Mouse (Mus musculus) forebrain, embryonic 14.5 days (tissue): ENCODE data around the gene Gmppb. TPM values are rescaled to one million over a fixed set of nuclear protein-coding genes. Genes with fewer than 3 reads are reported as not detected.

Experiments used
- ATAC-seq: fragments of 200-750 bp; cut with Nextera tagmentation; 2 replicates; pipeline ENCODE4 v1.8.0; 2017; ENCODE audit warnings: mild to moderate bottlenecking, moderate library complexity
- DNase-seq: peaks from one replicate; pipeline ENCODE4 v3.0.0-alpha.2; 2015; ENCODE audit warnings: low spot score
- H3K27ac ChIP-seq: fragments of 300-500 bp; sonication (generic); 2 replicates; pipeline ENCODE4 v1.5.1; 2014; ENCODE audit warnings: low read depth, mild to moderate bottlenecking, control low read depth, low read length, moderate library complexity
- H3K27me3 ChIP-seq: fragments of 300-500 bp; sonication (generic); replicated peaks from 2 replicates; pipeline ENCODE4 v1.6.1; 2014; ENCODE audit warnings: low read length, control low read depth, mixed read lengths; ENCODE audit not compliant: control insufficient read depth, insufficient read depth
- H3K36me3 ChIP-seq: fragments of 300-500 bp; sonication (generic); 2 replicates; pipeline ENCODE4 v1.6.1; 2014; ENCODE audit warnings: low read length, control low read depth; ENCODE audit not compliant: control insufficient read depth, insufficient read depth
- H3K4me1 ChIP-seq: fragments of 300-500 bp; sonication (generic); 2 replicates; pipeline ENCODE4 v1.6.1; 2014; ENCODE audit warnings: antibody characterized with exemption, low read length, control low read depth; ENCODE audit not compliant: control insufficient read depth, insufficient read depth
- H3K4me2 ChIP-seq: fragments of 300-500 bp; sonication (generic); 2 replicates; pipeline ENCODE4 v1.6.1; 2014; ENCODE audit warnings: mild to moderate bottlenecking, control low read depth, low read length
- H3K4me3 ChIP-seq: fragments of 300-500 bp; sonication (generic); 2 replicates; pipeline ENCODE4 v1.5.1; 2014; ENCODE audit warnings: low read depth, low read length, control low read depth
- H3K9ac ChIP-seq: fragments of 300-500 bp; sonication (generic); 2 replicates; pipeline ENCODE4 v1.6.1; 2014; ENCODE audit warnings: mild to moderate bottlenecking, low read length, control low read depth, moderate library complexity
- H3K9me3 ChIP-seq: fragments of 300-500 bp; sonication (generic); replicated peaks from 2 replicates; pipeline ENCODE4 v1.6.1; 2016; ENCODE audit warnings: low read length, control low read depth, mixed read lengths; ENCODE audit not compliant: control insufficient read depth
- WGBS: fragments of 180-500 bp; shearing (Covaris S2); extraction: QIAGEN DNeasy Blood & Tissue Kit; methylation state at CpG from one replicate; pipeline ENCODE4 v1.1.7; 2014; 5-methylcytosine and 5-hydroxymethylcytosine counted together
- microRNA-seq: library from miRNA; unstranded; fragments of <30 nt; microRNA quantifications from one replicate; pipeline ENCODE4, GENCODE M21; 2016
- polyA plus RNA-seq: library from polyadenylated mRNA; unstranded; fragments of >200 nt; fragmentation: Nextera tagmentation; extraction: Ambion mirVana; gene quantifications from 2 replicates; pipeline ENCODE4 v1.2.1, GENCODE M21; 2014

Gmppb gene
- polyA plus RNA-seq, 1 experiment from 2014 or later, result 20.0 TPM

- under 1% methylated on average over 16 of the region's 16 CpGs for WGBS
- H3K27ac ChIP-seq, result peak overlapping the region; percentile 0
- H3K4me3 ChIP-seq, result peak overlapping the region; percentile 57
- H3K36me3 ChIP-seq, result peaks cover 36% of the 10 kb centered on the region
- DNase-seq (no peak), ATAC-seq (peak; percentile 14; the same call in 1 of the 2 replicates)
- peaks cover 6% of the 10 kb centered on the region for H3K4me1 ChIP-seq
- peak overlapping the region; percentile 72 for H3K9ac ChIP-seq
- peak overlapping the region; percentile 97 for H3K4me2 ChIP-seq
- no peaks in the 10 kb centered on the region for H3K9me3 ChIP-seq
- no peaks in the 10 kb centered on the region for H3K27me3 ChIP-seq
Observed at GRCm38 (mm10) chr9:108094998-108095411, 46.0 kb downstream of the Gmppb start.

- peak overlapping the region; percentile 57 for H3K4me3 ChIP-seq
- peak overlapping the region; percentile 72; the same call in 1 of the 2 replicates for H3K9ac ChIP-seq
Observed at GRCm38 (mm10) chr9:108095518-108095917, 46.5 kb downstream of the Gmppb start.

DNA sequence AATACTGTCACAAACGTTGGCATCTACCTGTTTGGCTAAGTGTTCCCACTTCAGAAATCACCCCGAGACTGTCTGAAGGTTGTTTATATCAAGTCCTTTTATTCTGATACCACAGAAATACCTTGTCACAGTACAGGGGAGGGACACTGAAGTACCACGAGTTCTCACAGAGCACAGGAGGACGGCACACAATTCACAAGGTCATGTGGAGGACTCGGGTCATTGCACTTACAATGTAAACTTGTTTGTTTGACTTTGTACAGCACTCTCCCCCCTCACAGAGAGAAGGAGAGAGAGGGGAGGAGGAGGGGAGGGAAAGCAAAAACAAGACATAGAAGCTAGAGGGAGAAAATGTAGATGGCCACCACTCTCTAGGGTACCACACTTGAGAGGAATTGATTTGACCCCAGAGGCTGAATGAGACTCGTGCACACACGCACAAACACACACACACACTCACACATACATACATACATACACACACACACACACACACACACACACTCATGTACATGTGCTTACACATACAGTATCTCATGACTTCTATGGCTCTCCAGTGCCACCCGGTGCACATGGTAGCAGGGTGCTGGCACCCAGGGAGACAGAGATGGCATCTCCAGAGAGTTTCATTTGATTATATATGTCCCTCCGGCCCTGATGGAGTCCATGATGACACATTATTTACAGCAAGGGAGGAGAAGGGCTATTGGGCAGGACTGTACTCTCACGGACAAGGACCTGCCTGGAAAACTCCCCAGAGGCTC is 47.1 kb downstream of the Gmppb start:
- no peaks in the 10 kb centered on the region for H3K9me3 ChIP-seq
- DNase-seq, result no peak
- no peak overlapping the region for H3K4me2 ChIP-seq
- no peak overlapping the region for H3K9ac ChIP-seq
- no peak overlapping the region for H3K4me3 ChIP-seq
- peaks cover 29% of the 10 kb centered on the region for H3K36me3 ChIP-seq
- H3K27ac ChIP-seq, result no peak overlapping the region
- peaks cover 6% of the 10 kb centered on the region for H3K4me1 ChIP-seq
- no peak for ATAC-seq
- WGBS, result 67% methylated on average over 10 of the region's 10 CpGs
- no peaks in the 10 kb centered on the region for H3K27me3 ChIP-seq

More at GRCm38 (mm10) chr9:108095518-108095917, 46.5 kb downstream of the Gmppb start:
- H3K4me1 ChIP-seq, result peaks cover 6% of the 10 kb centered on the region
- peak; percentile 81 for DNase-seq
- H3K27me3 ChIP-seq, result no peaks in the 10 kb centered on the region
- no peaks in the 10 kb centered on the region for H3K9me3 ChIP-seq
- H3K27ac ChIP-seq, result no peak overlapping the region
- ATAC-seq, result no peak
- H3K4me2 ChIP-seq, result peak overlapping the region; percentile 97
- WGBS, result 6% methylated on average over 3 of the region's 3 CpGs
- H3K36me3 ChIP-seq, result peaks cover 31% of the 10 kb centered on the region

- 84% methylated on average over 8 of the region's 8 CpGs for WGBS
- Histone ChIP-seq H3K27ac (no peak overlapping the region), H3K4me2 (no peak overlapping the region), H3K9me3 (no peaks in the 10 kb centered on the region), H3K9ac (no peak overlapping the region), H3K36me3 (peaks cover 35% of the 10 kb centered on the region), H3K4me3 (no peak overlapping the region), H3K4me1 (peaks cover 6% of the 10 kb centered on the region), H3K27me3 (no peaks in the 10 kb centered on the region)
- DNase-seq, result no peak
- no peak for ATAC-seq
Observed at GRCm38 (mm10) chr9:108099619-108100018, 50.6 kb downstream of the Gmppb start.

Small RNA genes within 50 kb of the gene (microRNA-seq; reads per million reads assigned to microRNA genes)
- not detected for gene Mir7088

Other genes starting within 250 kb of the Gmppb start
- gene Rbm6, start 176.0 kb upstream of the Gmppb start, polyA plus RNA-seq, result 69.4 and 89.9 TPM in 2 replicates
- 23.5 and 27.2 TPM in 2 replicates for gene Mon1a, start 161.1 kb upstream of the Gmppb start, polyA plus RNA-seq
- gene Mst1r, start 142.4 kb upstream of the Gmppb start, polyA plus RNA-seq, result 0.23 and 1.2 TPM in 2 replicates
- not detected in 2 replicates for gene Actl11, start 120.8 kb upstream of the Gmppb start, polyA plus RNA-seq
- 25.1 and 40.8 TPM in 2 replicates for gene Camkv, start 113.6 kb upstream of the Gmppb start, polyA plus RNA-seq
- gene Traip, start 99.1 kb upstream of the Gmppb start, polyA plus RNA-seq, result 17.1 and 20.5 TPM in 2 replicates
- 3.1 and 4.7 TPM in 2 replicates for gene Uba7, start 73.7 kb upstream of the Gmppb start, polyA plus RNA-seq
- gene Gm20661, start 66.2 kb upstream of the Gmppb start, polyA plus RNA-seq, result 0.56 and 0.83 TPM in 2 replicates
- 14.2 and 16.2 TPM in 2 replicates for gene Inka1, start 63.4 kb upstream of the Gmppb start, polyA plus RNA-seq
- gene Cdhr4, start 56.7 kb upstream of the Gmppb start, polyA plus RNA-seq, result 1.2 and 1.5 TPM in 2 replicates
- gene Gm20662, start 52.9 kb upstream of the Gmppb start, polyA plus RNA-seq, result 0.53 TPM in 1 of 2 replicates, not detected in the other
- gene Ip6k1, start 46.7 kb upstream of the Gmppb start, polyA plus RNA-seq, result 39.3 and 48.1 TPM in 2 replicates
- 2.2 and 2.3 TPM in 2 replicates for gene Amigo3, start 3.9 kb downstream of the Gmppb start, polyA plus RNA-seq
- gene Mst1, start 31.2 kb downstream of the Gmppb start, polyA plus RNA-seq, result not detected in 2 replicates
- 37.5 and 42.7 TPM in 2 replicates for gene Rnf123, start 34.1 kb downstream of the Gmppb start, polyA plus RNA-seq
- gene Apeh, start 45.4 kb downstream of the Gmppb start, polyA plus RNA-seq, result 39.1 and 43.0 TPM in 2 replicates
- 5.3 and 6.6 TPM in 2 replicates for gene Bsn, start 141.1 kb downstream of the Gmppb start, polyA plus RNA-seq
- gene Dag1, start 214.7 kb downstream of the Gmppb start, polyA plus RNA-seq, result 42.0 and 49.6 TPM in 2 replicates
- gene Nicn1, start 241.2 kb downstream of the Gmppb start, polyA plus RNA-seq, result 113 and 126 TPM in 2 replicates
- 13.2 and 13.4 TPM in 2 replicates for gene Amt, start 247.6 kb downstream of the Gmppb start, polyA plus RNA-seq